In the genomic region with DNA sequence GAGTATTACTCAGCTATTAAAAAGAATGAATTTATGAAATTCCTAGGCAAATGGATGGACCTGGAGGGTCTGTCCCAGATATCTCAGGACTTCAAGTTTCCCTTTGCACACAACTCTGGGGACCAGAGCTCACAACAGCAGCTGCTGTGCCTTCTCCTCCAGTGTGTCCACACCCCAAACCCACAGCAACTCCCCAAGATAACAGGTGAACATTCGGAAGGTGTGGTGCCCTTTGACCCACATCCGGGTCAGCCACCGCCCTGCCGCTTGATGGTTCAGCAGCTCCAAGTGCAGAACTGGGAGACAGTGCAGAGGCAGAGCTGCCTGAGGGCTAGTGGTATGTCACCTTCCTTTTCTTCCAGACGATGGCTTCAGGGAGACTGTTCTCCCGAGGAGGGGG, we compare ENCODE assay signal across 22 mouse cellular contexts.
"Had no signal": no experiment of that assay in that cellular context is flagged by ENCODE, and none has a peak within 500 bp of the region (broad histone marks: within the 10 kb centered on the region; RNA-seq: fewer than 3 reads in every experiment).

No protein-coding gene starts in this region.

- H3K27ac ChIP-seq: liver, embryonic 15.5 days; lung, embryonic 15.5 days; macrophage; midbrain, embryonic 13.5 days; midbrain, embryonic 15.5 days; neural tube, embryonic 13.5 days; neural tube, embryonic 15.5 days; stomach, embryonic 15.5 days had no signal

- H3K9ac ChIP-seq: liver, embryonic 15.5 days; liver, postnatal 0 days; lung, embryonic 15.5 days; midbrain, embryonic 13.5 days; midbrain, embryonic 15.5 days; neural tube, embryonic 13.5 days; neural tube, embryonic 15.5 days; stomach, embryonic 15.5 days had no signal

- H3K4me1 ChIP-seq: lung, embryonic 15.5 days; midbrain, embryonic 13.5 days; midbrain, embryonic 15.5 days; neural tube, embryonic 13.5 days; neural tube, embryonic 15.5 days; stomach, embryonic 15.5 days had no signal

- H3K4me2 ChIP-seq: liver, embryonic 15.5 days; lung, embryonic 15.5 days; midbrain, embryonic 11.5 days; midbrain, embryonic 13.5 days; midbrain, embryonic 15.5 days; neural tube, embryonic 13.5 days; neural tube, embryonic 15.5 days; stomach, embryonic 15.5 days had no signal

- H3K27me3 ChIP-seq: liver, embryonic 15.5 days; lung, embryonic 15.5 days; megakaryocyte, embryonic 14.5 days; midbrain, embryonic 13.5 days; midbrain, embryonic 15.5 days; neural tube, embryonic 13.5 days; neural tube, embryonic 15.5 days; stomach, embryonic 15.5 days had no signal

- H3K4me3 ChIP-seq: liver, embryonic 15.5 days; lung, embryonic 15.5 days; megakaryocyte, embryonic 14.5 days; midbrain, embryonic 13.5 days; midbrain, embryonic 15.5 days; myocyte; neural tube, embryonic 13.5 days; neural tube, embryonic 15.5 days; stomach, embryonic 15.5 days had no signal

- H3K9me3 ChIP-seq: liver, embryonic 15.5 days; lung, embryonic 15.5 days; megakaryocyte, embryonic 14.5 days; midbrain, embryonic 13.5 days; midbrain, embryonic 15.5 days; neural tube, embryonic 13.5 days; neural tube, embryonic 15.5 days; stomach, embryonic 15.5 days had no signal

- ATAC-seq: liver, postnatal 0 days; lung, postnatal 0 days; midbrain, embryonic 13.5 days; midbrain, embryonic 15.5 days had no signal

- DNase-seq: liver, postnatal 0 days; lung, adult 2 months; lung, postnatal 14 days; lung, postnatal 36 days; retina, postnatal 1 day; right cerebral cortex, adult 18-20 months; right cerebral cortex, postnatal 25 days; right cerebral cortex, postnatal 4 days; thymus, adult 2 months; thymus, postnatal 25 days had no signal
